Mouse (Mus musculus): ENCODE measurements at regions not wholly inside any gene's neighbourhood (a gene's known extent, or its start where the extent isn't known, plus 50 kb on each side); places are given as distances from the start of the nearest gene placed in this dataset.

- no peak for DNase-seq (ENCODE audit: low read depth, low spot score)
Measured at GRCm38 (mm10) chr6:147315207-147315606, 51.2 kb upstream of the Pthlh start.
